Mouse (Mus musculus): ENCODE data around the gene Lancl3. TPM values are rescaled to one million over a fixed set of nuclear protein-coding genes. Genes with fewer than 3 reads are reported as not detected.
"Not testable (repeated sequence)": the region's sequence is repeated elsewhere in the genome, so short reads cannot be mapped to it uniquely, and the experiment has no call there.

The Lancl3 gene
- polyA plus RNA-seq, 1 experiment: 5.0 TPM

DNA sequence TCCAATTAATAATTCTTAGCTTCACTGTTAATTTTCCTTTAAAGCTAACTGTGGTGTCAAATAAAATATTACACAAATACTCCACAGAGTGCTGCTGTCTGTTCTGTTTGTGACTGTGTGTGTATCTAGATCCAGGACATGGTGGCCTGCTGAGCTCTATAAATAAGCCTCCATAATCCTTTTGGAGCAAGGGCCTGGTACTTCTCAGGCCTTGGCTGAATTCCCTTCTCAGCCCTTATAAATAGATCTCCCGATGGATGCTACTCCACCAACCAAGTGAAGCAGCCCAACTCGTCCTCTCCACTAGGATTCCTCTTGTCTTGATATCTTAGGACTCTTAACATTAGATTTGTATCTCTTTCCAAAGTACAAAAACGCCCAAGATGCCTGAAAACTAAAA lies 71.4 kb downstream of the Lancl3 start:
- Histone ChIP-seq H3K27ac (ENCODE audit: insufficient read depth, low read length) (peak overlapping the region; percentile 91; the same call in 1 of the 2 replicates), H3K4me3 (replicated peaks; ENCODE audit: insufficient read depth, low read depth, low read length) (peak overlapping the region; percentile 10), H3K4me1 (ENCODE audit: control insufficient read depth, insufficient read depth, low read length) (peaks cover 5% of the 10 kb centered on the region; the same call in 1 of the 2 replicates), H3K27me3 (ENCODE audit: control insufficient read depth, insufficient read depth, low read length) (no peaks in the 10 kb centered on the region)
- 15% methylated on average over 3 of the region's 3 CpGs for WGBS
- TF ChIP-seq CTCF (IDR thresholded peaks at IDR 0.05; ENCODE audit: borderline replicate concordance, insufficient read depth, low read depth, low read length) (no peak), POLR2A (IDR thresholded peaks at IDR 0.05; ENCODE audit: borderline replicate concordance, insufficient read depth, low read length) (peak; percentile 29; the same call in 1 of the 2 replicates)
- DNase-seq: peak; percentile 55 to 86

DNA sequence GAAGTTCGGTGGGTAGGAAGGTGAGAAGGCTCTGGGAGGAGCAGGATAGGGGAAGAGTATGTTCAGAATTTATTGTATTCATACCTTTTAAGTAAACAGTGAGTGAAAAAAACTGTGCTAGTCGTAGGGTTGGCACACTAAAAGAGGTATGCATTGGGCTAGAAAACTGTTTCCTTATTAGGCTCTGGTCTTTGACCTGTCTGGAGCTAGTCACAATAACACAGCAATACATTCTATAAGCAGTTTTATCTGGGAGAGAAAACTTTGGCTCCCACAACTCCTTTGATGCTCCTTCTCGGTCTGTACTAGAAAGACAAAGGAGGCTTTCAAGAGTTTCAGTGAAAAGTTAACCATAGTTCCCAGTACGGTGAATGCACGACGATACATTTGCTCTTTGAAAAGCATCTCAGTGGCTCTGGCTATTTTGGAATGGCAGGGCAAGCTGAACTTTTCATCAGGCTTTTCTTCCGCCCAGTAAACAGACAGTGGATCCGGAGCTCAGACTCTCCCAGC lies 72.3 kb downstream of the Lancl3 start:
- WGBS: 18% methylated on average over 8 of the region's 8 CpGs
- TF ChIP-seq CTCF (IDR thresholded peaks at IDR 0.05; ENCODE audit: borderline replicate concordance, insufficient read depth, low read depth, low read length): no peak
- no peak for TF ChIP-seq POLR2A (IDR thresholded peaks at IDR 0.05; ENCODE audit: borderline replicate concordance, insufficient read depth, low read length)
- H3K27me3 ChIP-seq (ENCODE audit: control insufficient read depth, insufficient read depth, low read length): no peaks in the 10 kb centered on the region
- no peak for DNase-seq
- H3K4me3 ChIP-seq (replicated peaks; ENCODE audit: insufficient read depth, low read depth, low read length): peak overlapping the region; percentile 66
- H3K27ac ChIP-seq (ENCODE audit: insufficient read depth, low read length): peak overlapping the region; percentile 91
- peaks cover 5% of the 10 kb centered on the region; the same call in 1 of the 2 replicates for H3K4me1 ChIP-seq (ENCODE audit: control insufficient read depth, insufficient read depth, low read length)

DNA sequence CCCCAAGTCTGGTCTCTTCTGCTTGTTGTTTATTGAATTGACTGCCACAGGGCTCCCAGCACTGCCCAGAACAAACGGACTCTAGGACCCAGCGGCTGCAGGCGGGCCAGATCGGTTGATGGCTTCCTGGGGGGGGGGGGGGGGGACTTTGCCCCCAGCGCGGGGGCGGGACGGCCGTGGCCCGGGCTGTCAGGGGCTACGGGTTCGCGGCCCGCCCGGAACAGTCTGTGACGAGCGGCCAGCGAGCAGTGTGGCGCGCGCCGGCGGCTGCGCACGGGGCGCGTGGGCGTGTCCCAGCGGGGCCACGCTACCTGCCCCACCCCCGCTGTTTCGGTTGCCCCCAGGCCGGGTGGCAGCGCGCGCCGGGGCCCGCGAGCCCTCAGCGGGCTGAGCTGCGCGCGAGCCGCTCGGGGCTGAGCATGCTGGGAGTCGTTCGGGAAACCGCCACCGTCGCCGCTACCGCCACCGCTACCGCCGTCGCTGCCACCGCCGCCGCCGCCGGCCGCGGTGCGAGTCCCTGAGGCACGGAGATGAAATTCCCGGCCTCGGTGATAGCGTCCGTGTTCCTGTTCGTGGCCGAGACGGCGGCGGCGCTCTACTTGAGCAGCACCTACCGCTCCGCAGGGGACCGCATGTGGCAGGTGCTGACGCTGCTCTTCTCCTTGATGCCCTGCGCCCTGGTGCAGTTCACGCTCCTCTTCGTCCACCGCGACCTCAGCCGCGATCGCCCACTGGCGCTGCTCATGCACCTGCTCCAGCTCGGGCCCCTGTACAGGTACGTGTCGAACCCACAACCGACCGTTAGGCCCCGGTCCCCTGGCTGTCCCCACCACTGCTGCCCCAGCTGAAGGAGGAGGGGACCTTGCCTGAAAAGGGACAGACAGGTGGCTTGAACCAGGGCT lies 73.0 kb downstream of the Lancl3 start, which contains the start of gene Xk:
Xk (plus strand) TSS at position 297 of the 902 bp plus-strand sequence.
- WGBS: 11% methylated on average over 36 of the region's 94 CpGs
- peaks cover 5% of the 10 kb centered on the region; the same call in 1 of the 2 replicates for H3K4me1 ChIP-seq (ENCODE audit: control insufficient read depth, insufficient read depth, low read length)

DNA sequence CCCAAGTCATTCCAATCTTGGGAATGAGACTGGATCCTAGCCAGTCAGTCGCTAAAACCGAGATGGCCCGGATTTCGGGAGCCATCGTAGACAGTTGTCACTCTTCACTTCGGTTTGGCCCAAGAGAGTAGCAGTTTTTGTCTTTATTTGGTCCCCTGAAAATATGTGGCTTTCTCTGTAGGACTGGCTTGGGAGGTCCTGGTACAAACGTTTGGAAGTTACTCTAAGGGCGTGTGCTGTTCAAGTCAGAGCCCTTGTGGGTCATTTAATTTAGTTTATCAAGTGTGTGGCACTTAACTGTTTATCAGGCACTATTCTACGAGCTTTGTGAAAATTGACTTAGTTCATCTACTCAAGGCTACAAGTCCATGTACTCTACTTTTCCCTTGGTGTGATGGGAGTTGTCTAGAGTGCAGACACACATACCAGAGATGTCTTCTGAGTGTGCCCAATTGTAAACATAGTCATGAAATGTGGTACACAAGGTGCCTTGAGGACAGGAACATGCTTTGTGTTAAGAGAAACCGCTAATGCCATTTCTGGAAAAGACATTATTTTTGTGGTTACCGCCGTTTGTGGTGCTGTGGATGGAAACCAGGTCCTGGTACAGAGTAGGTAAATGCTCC lies 73.8 kb downstream of the Lancl3 start:
- TF ChIP-seq POLR2A (IDR thresholded peaks at IDR 0.05; ENCODE audit: borderline replicate concordance, insufficient read depth, low read length) (no peak), CTCF (IDR thresholded peaks at IDR 0.05; ENCODE audit: borderline replicate concordance, insufficient read depth, low read depth, low read length) (no peak)
- peak in 1 of 2 experiments; percentile 11 for DNase-seq
- WGBS: 41% methylated on average over 12 of the region's 12 CpGs
- no peaks in the 10 kb centered on the region for H3K27me3 ChIP-seq (ENCODE audit: control insufficient read depth, insufficient read depth, low read length)
- peak overlapping the region; percentile 92 for H3K27ac ChIP-seq (ENCODE audit: insufficient read depth, low read length)
- peak overlapping the region; percentile 66 for H3K4me3 ChIP-seq (replicated peaks; ENCODE audit: insufficient read depth, low read depth, low read length)
- peaks cover 5% of the 10 kb centered on the region; the same call in 1 of the 2 replicates for H3K4me1 ChIP-seq (ENCODE audit: control insufficient read depth, insufficient read depth, low read length)

More for the DNA sequence above, 73.0 kb downstream of the Lancl3 start, which contains the start of gene Xk:
- H3K27me3 ChIP-seq (ENCODE audit: control insufficient read depth, insufficient read depth, low read length): no peaks in the 10 kb centered on the region
- TF ChIP-seq POLR2A (IDR thresholded peaks at IDR 0.05; ENCODE audit: borderline replicate concordance, insufficient read depth, low read length) (no peak), CTCF (IDR thresholded peaks at IDR 0.05; ENCODE audit: borderline replicate concordance, insufficient read depth, low read depth, low read length) (no peak)
- DNase-seq: peak; percentile 70 to 81
- peak within 1 kb of the TSS; percentile 66 for H3K4me3 ChIP-seq (replicated peaks; ENCODE audit: insufficient read depth, low read depth, low read length)
- H3K27ac ChIP-seq (ENCODE audit: insufficient read depth, low read length): peak within 1 kb of the TSS; percentile 92

DNA sequence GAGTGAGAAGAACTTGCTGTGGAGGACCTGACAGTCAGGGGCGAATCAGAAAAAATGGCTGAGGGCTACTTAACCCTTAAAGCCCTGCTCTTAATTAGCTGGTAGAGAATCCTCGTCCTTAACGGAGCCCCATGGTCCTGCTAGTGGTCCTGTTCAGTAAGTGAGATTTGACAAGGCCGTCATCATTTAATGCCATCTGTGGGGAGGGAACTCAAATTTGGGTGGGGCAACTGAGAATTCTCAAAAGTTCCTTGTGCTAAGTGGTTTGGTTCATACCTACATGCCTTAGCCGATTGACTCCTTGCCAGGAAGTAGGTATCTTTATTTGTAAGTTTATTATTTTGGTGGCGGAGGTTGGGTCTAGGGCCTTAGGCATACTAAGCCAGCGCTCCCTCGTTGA lies 74.6 kb downstream of the Lancl3 start:
- WGBS: 73% methylated on average over 8 of the region's 8 CpGs
- H3K27me3 ChIP-seq (ENCODE audit: control insufficient read depth, insufficient read depth, low read length): no peaks in the 10 kb centered on the region
- TF ChIP-seq CTCF (IDR thresholded peaks at IDR 0.05; ENCODE audit: borderline replicate concordance, insufficient read depth, low read depth, low read length): no peak
- no peak for TF ChIP-seq POLR2A (IDR thresholded peaks at IDR 0.05; ENCODE audit: borderline replicate concordance, insufficient read depth, low read length)

DNA sequence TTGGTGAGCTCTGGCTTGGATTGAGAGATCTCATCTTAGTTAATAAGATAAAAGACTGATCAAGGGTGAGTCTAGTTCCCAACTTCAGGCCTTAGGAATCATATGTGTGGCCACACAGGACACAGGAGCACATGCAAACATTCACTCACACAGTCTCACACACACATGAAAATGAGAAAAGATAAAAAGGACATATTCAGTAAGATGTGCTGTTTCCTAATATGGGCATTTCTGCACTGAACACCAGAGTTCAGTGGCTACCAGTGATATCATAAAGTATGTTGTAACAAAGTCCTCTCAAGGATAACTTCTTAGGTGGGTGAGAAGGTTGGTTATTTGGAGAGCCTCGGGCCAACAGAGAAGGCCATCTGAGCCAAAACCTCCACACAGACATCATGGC lies 83.8 kb downstream of the Lancl3 start, which contains the start of gene H2al1m:
H2al1m (plus strand) TSS at position 301 of the 400 bp plus-strand sequence.
- not testable (repeated sequence) for H3K4me1 ChIP-seq (ENCODE audit: control insufficient read depth, insufficient read depth, low read length); DNase-seq; H3K27me3 ChIP-seq (ENCODE audit: control insufficient read depth, insufficient read depth, low read length); H3K27ac ChIP-seq (ENCODE audit: insufficient read depth, low read length); H3K4me3 ChIP-seq (replicated peaks; ENCODE audit: insufficient read depth, low read depth, low read length)
- WGBS: no CpG with 5 or more reads among the region's 1 CpGs

More for the DNA sequence above, 74.6 kb downstream of the Lancl3 start:
- Histone ChIP-seq H3K4me1 (ENCODE audit: control insufficient read depth, insufficient read depth, low read length) (peaks cover 5% of the 10 kb centered on the region; the same call in 1 of the 2 replicates), H3K27ac (ENCODE audit: insufficient read depth, low read length) (no peak overlapping the region), H3K4me3 (replicated peaks; ENCODE audit: insufficient read depth, low read depth, low read length) (no peak overlapping the region)
- DNase-seq: no peak

DNA sequence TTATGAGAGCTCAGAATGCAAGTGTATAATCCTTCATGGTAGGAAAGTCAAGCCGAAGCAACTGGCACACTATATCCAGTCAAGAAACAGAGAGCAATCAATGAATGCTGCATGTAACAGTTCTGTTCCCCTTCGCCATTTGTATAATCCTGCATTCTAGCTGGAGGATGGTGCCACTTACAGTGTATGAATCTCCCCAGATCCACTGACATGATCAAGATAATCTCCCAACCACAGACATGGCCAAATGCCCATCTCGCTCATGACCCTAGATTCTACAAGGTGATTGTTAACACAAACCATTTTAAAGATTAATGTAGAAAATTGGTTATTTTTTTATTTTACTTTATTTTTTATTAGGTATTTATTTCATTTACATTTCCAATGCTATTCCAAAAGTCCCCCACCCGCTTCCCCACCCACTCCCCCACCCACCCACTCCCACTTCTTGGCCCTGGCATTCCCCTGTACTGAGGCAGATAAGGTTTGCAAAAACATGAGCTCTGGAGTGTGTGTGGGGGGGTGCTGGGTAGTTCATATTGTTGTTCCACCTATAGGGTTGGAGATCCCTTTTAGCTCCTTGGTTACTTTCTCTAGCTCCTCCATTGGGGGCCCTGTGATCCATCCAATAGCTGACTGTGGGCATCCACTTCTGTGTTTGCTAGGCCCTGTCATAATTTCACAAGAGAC lies 93.6 kb downstream of the Lancl3 start:
- H3K4me1 ChIP-seq (ENCODE audit: control insufficient read depth, insufficient read depth, low read length); H3K27ac ChIP-seq (ENCODE audit: insufficient read depth, low read length); H3K4me3 ChIP-seq (replicated peaks; ENCODE audit: insufficient read depth, low read depth, low read length); DNase-seq; H3K27me3 ChIP-seq (ENCODE audit: control insufficient read depth, insufficient read depth, low read length): not testable (repeated sequence)
- 97% methylated on average over 4 of the region's 4 CpGs for WGBS

All from cerebellum, adult 2 months (tissue).